Mouse (Mus musculus) ovary, postnatal 36 days (tissue): Measurements from ENCODE around the gene Lrrc4c.

Source experiments
- DNase-seq: peaks from one replicate; pipeline ENCODE4 v3.0.0; 2022; ENCODE audit warnings: low spot score, mixed read lengths

Lrrc4c gene

DNA sequence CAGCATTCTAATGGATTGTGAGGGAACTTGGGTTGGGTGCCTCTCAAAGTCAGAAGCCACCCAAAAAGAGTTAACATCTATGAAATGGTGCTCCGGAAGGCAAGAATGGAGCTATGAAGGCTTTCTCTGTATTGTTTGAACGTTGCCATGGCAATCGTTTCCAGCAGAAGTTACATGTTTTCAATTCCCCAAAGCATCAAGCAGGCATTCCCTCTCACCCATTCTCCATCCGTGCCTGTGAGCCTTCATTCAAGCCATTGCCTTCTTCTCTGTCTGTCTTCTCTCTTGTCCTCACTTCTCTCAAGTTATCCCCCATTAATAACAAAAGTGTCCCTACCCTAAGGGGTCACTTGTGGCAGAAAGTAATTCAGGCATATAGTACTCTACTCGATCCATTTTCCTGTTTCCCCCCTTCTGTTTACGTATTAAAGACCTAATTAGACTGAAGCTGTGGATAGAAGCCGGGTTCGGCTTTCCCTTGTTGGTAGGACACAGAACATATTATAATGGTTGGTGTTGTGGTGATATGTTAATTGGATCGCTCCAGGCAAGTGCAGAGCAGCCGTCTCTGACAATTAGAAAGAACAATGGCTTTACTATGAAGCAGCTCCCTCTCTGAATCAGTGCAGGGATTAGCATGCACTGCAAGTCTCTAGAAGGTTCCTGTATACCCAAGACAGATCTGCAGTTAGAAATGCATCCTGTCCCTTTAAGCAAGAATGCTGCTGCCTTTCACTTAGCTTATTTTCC, 1160.4 kb downstream of the Lrrc4c start:
- no peak for DNase-seq

DNA sequence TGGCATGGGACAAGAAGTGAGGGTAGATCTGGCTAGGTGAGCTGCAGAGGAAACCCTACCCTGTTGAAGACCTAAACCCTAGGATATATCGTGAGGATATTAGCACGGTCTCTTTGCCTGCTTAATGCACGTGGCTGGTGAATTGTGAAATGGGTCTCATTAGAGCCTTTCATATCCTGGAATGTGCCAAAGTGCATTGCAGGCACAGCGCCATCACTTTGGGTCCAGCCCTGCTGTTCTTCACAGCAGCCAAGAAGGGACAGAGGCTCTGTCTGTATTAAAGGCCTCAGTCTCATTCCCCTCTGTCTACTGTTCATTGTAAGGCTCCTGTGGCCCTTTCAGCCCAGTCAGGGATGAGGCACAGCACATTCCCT, 1160.9 kb downstream of the Lrrc4c start:
- peak; percentile 8 for DNase-seq

DNA sequence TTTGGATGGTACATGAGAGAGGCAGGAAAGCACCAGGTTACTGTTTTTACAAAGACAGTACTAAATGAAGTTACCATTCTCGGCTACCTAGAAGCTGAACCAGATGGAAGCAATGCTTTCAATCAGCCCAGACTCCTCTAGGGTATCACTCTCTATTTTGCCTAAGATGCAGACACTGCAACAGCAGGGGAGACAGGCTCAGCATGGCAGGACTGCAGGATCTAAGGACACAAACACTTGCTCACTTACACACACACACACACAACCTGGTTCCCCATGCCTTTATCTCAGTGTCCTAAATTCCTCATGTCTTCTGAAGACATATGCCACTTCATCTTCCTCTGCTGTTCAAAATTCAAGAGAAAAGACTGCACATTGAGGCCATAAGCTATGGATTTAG, 1167.0 kb downstream of the Lrrc4c start:
- DNase-seq: no peak

DNA sequence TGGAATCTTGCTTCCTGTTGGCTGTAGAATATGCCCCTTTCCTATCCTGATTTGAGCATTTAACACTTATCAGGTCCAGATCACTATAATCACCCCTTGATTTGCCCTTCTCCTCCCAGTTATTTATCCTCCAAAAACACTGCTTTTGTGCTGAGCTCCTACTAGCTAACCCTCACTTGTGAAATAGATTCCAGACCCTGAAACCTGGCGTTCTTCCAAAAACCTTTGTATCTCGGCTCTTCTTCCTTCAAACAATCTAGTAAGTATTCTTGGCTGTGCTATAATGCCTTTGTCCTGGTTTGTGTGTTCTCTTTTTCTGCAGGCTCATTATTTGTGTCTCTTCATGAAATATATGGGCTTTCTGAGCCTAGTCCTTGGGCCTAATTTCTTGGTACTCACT, 1167.6 kb downstream of the Lrrc4c start:
- DNase-seq: no peak

DNA sequence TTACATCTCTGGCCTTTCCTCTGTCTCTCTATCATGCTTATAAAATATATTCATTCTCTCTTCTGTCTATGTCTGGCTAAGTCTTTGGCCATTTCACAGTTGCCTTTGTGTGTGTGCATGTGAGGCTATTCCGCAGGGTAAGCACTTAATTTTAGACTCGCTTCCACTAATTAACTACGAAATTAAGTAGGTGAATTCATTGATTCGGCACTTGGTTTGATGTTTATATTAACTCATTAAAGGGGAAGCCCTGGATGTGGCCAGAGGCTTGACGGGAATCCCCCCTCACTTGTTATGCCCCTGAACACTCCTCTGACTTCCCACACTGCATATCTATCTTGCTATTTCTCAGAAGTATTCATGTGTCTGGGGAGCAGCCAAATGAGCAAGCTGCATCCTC, 1169.6 kb downstream of the Lrrc4c start:
- no peak for DNase-seq

DNA sequence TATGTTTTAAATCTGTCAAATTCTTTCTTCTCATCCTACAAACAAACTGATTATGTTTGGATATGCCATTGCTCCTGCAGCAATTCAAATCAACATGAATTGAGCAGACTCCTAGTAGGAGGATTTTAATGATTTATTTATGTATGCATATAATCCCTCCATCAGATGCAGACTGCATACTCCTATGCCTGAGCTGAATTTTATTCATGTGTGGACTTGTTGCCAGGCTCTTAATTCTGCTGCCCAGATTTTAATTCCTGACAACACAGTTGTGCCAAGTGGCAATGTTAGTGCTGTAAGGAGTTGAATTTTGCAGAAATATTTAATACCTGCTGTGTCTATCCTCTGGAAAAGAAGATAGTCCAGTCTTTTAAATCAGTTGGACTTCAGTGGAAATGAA, 1179.1 kb downstream of the Lrrc4c start:
- no peak for DNase-seq

DNA sequence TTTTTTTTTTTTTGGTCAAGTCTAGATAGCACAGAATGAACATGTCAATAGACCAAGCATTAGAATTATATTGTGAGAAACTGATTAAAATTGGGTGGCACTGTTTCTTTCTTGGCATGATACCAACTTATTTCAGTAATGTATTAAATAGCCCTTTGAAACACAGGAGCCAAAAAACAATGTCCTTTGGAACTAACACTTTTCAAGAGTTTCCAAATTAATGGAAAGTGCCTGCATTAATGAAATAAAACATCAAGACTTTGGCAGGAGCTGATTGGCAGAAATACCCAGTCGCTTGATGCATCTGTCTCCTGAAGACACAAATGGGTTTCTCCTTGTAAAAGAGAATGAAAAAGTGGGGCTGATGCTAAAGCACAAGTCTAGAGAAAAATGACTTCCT, 1184.5 kb downstream of the Lrrc4c start:
- DNase-seq: no peak

DNA sequence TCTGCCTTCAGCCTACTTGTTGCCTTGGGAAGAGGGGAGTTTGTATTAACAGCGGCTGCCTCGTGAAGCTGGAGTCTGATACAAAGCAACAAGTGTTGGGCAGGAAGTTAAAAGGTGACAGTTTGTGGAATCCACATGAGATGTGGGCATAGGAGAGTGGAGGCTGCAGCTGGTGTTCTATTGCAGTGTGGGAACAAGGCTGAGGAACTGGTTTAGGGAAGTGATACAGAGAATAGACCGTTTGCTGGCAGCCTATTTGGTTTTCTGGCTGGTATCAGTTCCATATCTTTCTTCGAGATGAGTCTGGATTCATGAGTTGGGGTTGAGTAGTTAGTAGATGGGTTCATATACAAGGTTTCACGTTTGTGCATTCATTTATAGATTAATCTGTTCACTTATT, 1186.9 kb downstream of the Lrrc4c start:
- no peak for DNase-seq

DNA sequence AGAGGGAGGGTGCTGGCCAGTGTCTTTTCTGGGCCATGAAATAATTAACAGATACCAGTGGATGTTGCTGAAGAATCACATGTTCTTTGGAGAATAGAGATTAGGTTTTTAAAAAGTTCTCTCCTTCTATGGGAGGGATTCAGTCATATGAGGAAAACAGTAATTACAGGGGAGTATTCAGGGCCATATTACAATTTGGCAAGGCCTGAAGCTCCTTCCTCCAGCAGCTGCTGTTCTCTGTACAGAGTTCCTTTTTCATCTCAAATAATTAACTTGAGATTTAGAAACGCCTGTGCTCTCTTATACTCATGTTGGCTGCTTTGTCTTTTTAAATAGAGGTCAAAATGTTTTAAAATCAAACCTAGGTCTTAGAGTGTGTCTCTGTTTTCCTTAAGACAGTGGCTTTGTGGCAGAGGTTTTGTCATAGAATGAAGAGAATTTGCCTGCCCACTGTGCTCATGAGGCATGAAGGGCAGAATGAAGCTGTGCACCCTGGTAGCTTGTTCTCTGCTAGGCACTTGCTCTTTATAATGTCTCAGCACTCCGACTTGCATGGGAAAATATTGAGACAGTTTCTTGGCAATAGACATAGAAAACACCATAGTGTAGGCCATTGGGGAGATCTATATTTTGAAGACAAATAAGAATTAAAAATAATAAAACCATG, 1206.4 kb downstream of the Lrrc4c start:
- DNase-seq: no peak

DNA sequence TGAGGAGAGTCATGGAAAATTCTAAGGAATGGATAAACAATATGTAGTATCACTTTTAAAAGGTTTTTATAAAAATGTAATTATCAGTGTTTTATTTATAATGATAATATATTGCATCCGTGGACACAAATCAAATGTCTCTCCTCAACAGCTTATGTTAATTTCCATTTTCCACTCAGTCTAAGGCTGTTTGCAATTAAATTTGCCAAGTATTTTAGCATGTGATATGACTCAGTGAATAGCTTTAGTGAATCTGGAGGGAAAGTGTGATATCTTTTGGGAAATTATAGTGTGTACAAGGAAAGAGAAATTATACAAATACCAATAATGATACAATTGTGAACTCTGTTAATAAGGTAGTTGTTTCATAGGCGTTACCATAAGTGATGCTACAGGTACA, 1207.1 kb downstream of the Lrrc4c start:
- DNase-seq: no peak

DNA sequence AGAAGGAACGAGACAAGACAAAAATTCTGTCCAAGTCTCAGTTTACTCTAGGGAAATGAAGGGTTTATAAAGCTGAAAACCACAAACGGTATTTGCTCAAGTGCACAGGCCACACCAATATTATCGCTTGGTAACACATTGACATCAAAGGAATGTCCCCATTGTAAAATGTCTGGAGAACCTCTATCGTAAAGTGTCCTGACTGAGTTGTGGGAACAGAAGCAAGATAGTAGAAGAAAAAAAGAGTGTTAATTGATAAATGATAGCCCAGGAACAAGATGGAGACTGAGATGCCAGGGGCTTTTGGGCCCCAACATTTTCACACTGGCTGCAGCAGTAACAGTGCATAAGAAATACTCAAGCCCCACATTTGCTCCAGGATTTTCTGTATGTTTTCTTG, 1212.7 kb downstream of the Lrrc4c start:
- DNase-seq: no peak

DNA sequence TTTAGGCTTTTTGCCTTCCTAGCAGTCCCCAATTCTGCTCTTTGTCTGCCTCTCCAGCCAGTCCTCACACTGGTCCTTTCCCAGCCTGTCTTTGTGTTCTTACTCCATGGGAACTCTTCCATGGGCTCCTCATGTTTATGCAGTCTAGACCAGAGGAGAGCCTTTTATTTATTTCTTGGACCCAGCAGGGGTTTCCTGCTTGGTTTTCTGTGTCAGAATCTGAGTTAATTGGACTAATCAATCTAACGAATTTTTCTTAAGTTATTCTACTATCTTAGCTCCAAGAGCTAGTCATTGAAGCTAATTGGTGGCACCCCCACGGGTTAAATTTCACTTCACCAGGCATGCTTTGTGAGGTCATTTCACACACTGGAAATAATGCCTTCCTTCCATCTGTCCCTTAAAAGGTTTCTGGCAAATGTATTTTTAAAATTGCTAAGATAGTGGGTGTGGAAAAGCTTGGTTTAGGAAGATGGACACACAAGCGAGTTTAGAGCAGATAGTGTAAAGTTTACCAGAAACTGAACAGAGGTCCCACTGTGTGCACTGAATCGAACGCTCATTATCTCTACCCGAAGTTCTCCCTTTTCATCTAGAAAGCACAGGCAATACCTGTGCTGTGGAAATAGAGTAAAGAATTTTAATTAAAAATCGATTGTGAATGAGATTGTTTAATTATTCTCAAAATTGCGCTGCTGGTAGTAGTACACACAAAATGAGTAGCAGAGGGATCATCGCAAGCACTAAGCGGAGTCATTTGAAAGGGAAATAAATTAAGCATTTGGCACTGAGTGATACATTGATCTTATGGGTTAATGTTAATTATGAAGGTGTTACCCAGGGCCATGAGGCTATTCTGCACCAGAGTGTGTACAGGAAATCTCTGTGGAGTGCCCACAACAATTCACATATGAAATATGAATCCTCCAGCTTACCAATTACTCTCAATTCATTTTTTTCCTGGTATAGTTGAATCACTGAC, 1226.0 kb downstream of the Lrrc4c start:
- no peak for DNase-seq

DNA sequence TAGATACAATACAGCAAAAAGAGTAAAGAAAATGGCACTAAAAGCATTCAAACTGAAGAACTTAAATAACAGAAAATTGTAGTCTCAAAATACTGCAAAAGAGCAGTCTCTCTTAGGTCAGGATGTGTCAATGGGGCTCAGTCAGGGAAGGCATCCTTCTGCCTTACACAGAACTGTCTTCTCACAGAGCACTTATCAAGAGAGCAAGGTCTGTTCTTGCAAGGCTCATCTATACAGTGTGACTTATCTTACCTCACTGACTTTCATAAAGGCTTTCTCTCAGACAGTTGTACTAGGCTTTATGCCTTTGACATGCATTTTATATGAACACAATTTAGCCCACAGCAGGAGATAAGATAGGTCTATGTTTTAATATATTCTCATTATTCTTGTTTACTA, 1226.7 kb downstream of the Lrrc4c start:
- DNase-seq: no peak

DNA sequence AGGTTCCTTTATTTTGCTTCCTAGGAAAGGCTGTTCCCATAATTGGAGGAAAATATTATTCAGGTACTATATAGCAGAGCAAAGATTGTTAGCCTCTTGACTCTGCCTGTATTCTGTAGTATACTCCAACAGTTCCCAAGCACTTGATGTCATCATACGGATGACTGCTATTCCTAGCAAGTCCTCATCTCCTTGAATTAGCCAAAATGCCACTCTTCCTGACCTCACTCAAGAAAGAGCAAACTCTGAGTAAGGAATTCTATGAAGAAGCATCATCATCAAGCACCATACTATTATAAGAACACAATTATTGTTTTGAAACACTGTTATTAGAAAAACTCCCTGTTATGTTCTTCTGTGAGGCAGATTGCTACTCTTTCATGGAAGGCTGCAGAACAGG, 1228.0 kb downstream of the Lrrc4c start:
- DNase-seq: no peak

DNA sequence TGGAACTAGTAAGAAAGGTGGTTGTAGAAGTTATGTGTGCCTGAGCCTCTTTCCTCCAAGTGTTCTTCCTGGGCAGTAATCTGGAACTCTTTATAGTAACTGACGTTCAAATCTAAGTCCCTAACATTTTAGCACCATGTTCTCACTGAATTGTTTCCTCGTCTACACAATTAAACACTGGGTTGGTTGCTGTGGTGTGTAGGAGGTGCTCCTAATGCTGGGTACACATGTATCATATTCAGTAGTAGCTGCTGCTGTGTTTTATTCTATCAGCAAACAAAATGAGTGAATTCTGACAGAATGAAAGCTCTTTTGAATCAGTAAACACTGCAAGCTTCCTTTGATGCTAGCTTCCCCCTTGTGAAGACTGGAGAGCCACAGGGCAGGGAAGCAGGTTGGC, 1246.5 kb downstream of the Lrrc4c start:
- DNase-seq: no peak

DNA sequence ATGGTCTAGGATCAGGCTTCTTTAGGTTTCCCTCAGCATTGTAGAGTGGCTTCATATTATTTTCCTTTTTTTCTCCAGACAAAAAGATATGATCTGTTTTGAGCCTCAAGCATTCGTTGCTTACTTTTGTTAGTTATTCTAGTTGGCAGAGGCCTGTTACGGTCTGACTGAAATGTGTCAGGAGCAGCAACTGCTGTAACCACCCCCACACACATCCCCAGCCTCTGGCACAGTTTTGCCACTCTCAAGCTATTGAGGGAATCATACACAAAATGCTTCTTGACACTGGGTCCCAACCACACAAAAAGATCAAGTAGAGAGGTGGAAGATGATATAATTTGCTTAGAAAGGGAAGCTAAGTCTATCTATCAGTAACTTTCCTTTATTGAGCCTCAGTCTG, 1251.0 kb downstream of the Lrrc4c start:
- DNase-seq: no peak

DNA sequence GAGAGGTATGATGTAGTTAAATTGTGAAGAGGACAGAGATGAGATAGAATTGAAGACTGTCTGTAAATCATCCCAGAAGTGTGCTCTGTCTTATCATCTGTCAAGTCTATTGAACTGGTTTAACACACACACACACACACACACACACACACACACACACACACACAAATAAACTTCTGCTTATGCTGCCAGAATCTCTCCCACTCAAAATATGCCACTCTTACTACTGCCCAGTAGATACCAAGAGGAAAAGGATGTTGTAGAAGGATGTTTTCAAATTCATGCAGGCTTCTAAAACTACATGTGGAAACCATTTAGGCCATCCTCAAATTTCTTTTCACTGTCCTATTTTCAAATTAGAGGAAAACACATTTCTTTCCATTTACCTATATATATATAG, 1257.0 kb downstream of the Lrrc4c start:
- no peak for DNase-seq

DNA sequence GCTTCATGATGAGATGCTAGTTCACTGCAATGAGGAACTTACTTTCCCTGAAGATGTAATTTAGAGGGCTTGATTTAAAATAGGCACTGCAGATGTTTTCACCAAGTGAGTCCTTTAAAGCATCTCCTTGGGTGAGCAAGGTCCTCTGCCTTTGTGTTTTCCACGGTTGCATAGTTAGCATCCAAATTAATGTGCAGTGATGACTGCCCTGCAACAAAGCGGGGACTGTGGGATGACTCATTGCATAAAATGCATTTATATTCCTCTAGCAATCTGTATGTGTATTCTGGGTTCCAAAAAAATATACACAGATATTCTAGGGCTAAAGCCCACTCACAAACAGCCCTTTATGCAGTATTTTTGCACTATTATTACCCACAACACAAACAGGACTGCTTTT, 1263.2 kb downstream of the Lrrc4c start:
- no peak for DNase-seq

DNA sequence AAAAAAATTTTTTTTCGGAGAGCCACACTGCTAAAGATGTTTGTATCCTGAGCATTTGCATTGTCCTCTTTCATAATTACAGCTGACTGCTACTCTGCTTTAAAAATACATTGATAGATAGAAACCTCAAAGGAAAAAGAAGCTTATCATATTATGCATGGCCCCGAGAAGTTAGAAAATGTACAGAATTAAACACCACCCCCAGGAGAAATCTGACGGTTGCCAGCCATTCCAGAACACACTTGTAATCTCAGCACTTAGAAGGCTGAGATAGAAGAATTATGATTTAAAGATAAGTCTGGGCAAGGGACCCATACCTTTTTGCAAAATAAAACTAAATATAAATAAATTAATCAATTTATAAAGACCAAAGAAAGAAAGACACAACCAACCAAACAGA, 1268.4 kb downstream of the Lrrc4c start:
- no peak for DNase-seq

DNA sequence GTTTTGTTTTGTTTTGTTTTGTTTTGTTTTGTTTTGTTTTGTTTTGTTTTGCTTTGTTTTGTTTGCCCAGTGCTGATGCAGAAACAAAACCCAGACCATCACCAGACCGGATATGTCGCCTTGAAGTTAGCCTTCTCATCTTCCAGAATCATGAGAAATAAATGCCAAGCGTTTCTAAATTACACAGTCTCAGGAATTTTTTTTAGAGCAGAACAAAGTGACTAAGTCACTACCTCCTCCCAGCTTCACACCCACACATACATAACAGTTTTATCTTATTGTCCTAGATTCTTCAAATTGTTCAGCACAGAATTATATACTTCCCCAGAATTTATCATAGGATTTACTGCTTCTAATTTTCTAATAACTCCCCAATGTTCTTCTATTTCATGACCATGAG, 1272.6 kb downstream of the Lrrc4c start:
- DNase-seq: no peak

DNA sequence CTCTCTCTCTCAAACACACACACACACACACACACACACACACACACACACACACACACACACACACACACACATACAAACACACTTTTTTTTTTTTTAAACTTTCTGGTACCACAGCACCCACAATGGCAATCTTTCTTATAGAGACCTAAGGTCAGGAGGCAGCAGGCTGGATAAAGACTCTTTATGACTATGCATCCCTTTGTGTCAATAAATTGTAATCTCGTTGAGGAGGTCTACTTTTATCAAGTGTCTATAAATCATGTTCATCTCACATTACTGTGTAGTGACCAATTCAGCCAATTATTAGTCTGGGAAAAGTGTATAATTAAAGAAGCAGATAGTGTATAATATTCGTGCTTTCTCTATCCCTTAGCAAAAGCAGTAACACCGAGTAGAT, 1286.2 kb downstream of the Lrrc4c start:
- no peak for DNase-seq

DNA sequence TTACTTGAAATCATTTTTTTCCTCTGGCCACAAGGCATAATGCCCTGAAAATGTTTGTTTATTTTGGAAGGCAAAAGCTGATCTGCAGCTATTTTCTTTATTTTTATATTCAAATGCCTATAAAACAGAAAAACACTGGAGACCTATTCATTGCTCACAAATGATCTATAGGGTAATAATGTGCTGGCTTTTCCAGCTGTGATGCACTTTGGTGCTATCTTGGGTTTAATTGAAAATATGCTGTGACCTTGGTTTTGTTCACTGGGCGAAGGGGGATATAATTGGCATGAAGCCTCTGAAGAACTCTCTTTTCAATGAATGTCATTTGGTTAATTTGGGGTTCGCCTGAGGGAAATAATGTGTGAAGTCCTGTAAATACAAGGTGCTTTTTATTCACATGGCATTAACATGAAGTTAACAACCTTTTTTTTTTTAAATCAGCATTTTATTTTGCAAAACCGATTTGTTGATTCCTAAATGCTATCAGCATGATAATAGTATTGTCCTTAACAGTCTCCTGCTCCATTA, 1286.8 kb downstream of the Lrrc4c start:
- DNase-seq: no peak

DNA sequence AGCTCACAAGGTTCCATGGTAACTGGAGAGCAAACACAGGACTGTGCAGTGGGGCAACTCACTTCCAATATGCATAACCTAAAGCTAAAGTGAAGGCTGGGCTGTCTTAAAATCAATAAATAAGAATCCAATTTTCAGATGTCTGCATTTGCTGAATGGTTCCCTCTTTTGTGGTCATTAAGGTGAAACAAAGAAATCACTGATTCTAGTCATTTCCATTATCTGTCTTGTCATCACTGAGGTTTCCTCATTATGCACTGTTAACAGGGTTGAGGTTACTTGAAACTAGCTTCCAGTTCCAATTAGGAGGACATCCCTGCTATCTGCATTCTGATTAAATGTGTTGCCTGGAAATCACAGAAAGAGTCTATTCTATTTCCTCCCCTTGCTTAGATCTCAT, 1291.5 kb downstream of the Lrrc4c start:
- DNase-seq: no peak
